Mouse (Mus musculus): Measurements from ENCODE around the gene 0610030E20Rik.

Gene 0610030E20Rik

GRCm38 (mm10) chr6:72370091-72370490 is 23.0 kb downstream of the 0610030E20Rik start:
- no peak for DNase-seq (ENCODE audit: low read depth)

- DNase-seq (ENCODE audit: low read depth) = no peak
Measured at GRCm38 (mm10) chr6:72371147-72371546, 24.0 kb downstream of the 0610030E20Rik start.

- DNase-seq (ENCODE audit: low read depth) = no peak
Measured at GRCm38 (mm10) chr6:72371571-72371970, 24.5 kb downstream of the 0610030E20Rik start.

GRCm38 (mm10) chr6:72373184-72373583 is 26.1 kb downstream of the 0610030E20Rik start:
- no peak for DNase-seq (ENCODE audit: low read depth)

- DNase-seq (ENCODE audit: low read depth) = no peak
Measured at GRCm38 (mm10) chr6:72374206-72374605, 27.1 kb downstream of the 0610030E20Rik start.

GRCm38 (mm10) chr6:72374820-72375563 is 27.9 kb downstream of the 0610030E20Rik start:
- DNase-seq (ENCODE audit: low read depth) = no peak

- DNase-seq (ENCODE audit: low read depth) = no peak
Measured at GRCm38 (mm10) chr6:72378510-72379234, 31.6 kb downstream of the 0610030E20Rik start.

- DNase-seq (ENCODE audit: low read depth) = no peak
Measured at GRCm38 (mm10) chr6:72379377-72380130, 32.4 kb downstream of the 0610030E20Rik start.

GRCm38 (mm10) chr6:72380131-72380770 is 33.1 kb downstream of the 0610030E20Rik start, which contains the start of gene Vamp5:
TSS of gene Vamp5 (minus strand) at chr6:72380468.
- DNase-seq (ENCODE audit: low read depth) = peak; percentile 77

- no peak for DNase-seq (ENCODE audit: low read depth)
Measured at GRCm38 (mm10) chr6:72382494-72382893, 35.4 kb downstream of the 0610030E20Rik start.

GRCm38 (mm10) chr6:72383142-72383820 is 36.2 kb downstream of the 0610030E20Rik start:
- no peak for DNase-seq (ENCODE audit: low read depth)

- no peak for DNase-seq (ENCODE audit: low read depth)
Measured at GRCm38 (mm10) chr6:72383952-72384351, 36.8 kb downstream of the 0610030E20Rik start.

GRCm38 (mm10) chr6:72385258-72385657 is 38.1 kb downstream of the 0610030E20Rik start:
- DNase-seq (ENCODE audit: low read depth) = no peak

- no peak for DNase-seq (ENCODE audit: low read depth)
Measured at GRCm38 (mm10) chr6:72386561-72386960, 39.4 kb downstream of the 0610030E20Rik start.

GRCm38 (mm10) chr6:72387816-72388215 is 40.7 kb downstream of the 0610030E20Rik start:
- DNase-seq (ENCODE audit: low read depth) = no peak

- DNase-seq (ENCODE audit: low read depth) = no peak
Measured at GRCm38 (mm10) chr6:72388266-72388665, 41.1 kb downstream of the 0610030E20Rik start.

GRCm38 (mm10) chr6:72388791-72389329 is 41.7 kb downstream of the 0610030E20Rik start:
- no peak for DNase-seq (ENCODE audit: low read depth)

- DNase-seq (ENCODE audit: low read depth) = peak; percentile 89
Measured at GRCm38 (mm10) chr6:72389471-72389940, 42.4 kb downstream of the 0610030E20Rik start.

GRCm38 (mm10) chr6:72389941-72390771 is 43.0 kb downstream of the 0610030E20Rik start, which contains the start of gene Vamp8:
TSS of gene Vamp8 (minus strand) at chr6:72390703.
- peak; percentile 51 for DNase-seq (ENCODE audit: low read depth)

All from c-Kit-positive CD71-positive TER-119-negative erythroid progenitor cells, embryonic 14.5 days (primary cell).